Mouse (Mus musculus) liver, postnatal 0 days (tissue): ENCODE measurements around the gene Rps15. TPM values are rescaled to one million over a fixed set of nuclear protein-coding genes. Genes with fewer than 3 reads are reported as not detected.
A peak's percentile ranks its signal among the peaks of the same experiment; 100 is the strongest.
"Not testable (repeated sequence)": the region's sequence is repeated elsewhere in the genome, so short reads cannot be mapped to it uniquely, and the experiment has no call there.

ENCODE experiments used
- ATAC-seq: fragments of 200-750 bp; cut with Nextera tagmentation; 2 replicates; pipeline ENCODE4 v1.8.0; 2017; ENCODE audit warnings: mild to moderate bottlenecking, moderate library complexity
- DNase-seq: peaks from one replicate; pipeline ENCODE4 v3.0.0-alpha.2; 2016
- H3K27ac ChIP-seq: fragments of 300-500 bp; sonication (generic); 2 replicates; pipeline ENCODE4 v1.5.1; 2014; ENCODE audit warnings: antibody characterized with exemption, moderate library complexity, mild to moderate bottlenecking, low read depth
- H3K27me3 ChIP-seq: fragments of 300-500 bp; sonication (generic); 2 replicates; pipeline ENCODE4 v1.6.1; 2014; ENCODE audit warnings: low read length, control low read depth, mixed read lengths; ENCODE audit not compliant: insufficient read depth
- H3K36me3 ChIP-seq: fragments of 300-500 bp; sonication (generic); replicated peaks from 2 replicates; pipeline ENCODE4 v1.6.1; 2014; ENCODE audit warnings: mild to moderate bottlenecking, control low read depth, low read length, moderate library complexity, mixed read lengths; ENCODE audit not compliant: insufficient read depth
- H3K4me1 ChIP-seq: fragments of 300-500 bp; sonication (generic); 2 replicates; pipeline ENCODE4 v1.6.1; 2014; ENCODE audit warnings: antibody characterized with exemption, mild to moderate bottlenecking, control low read depth; ENCODE audit not compliant: insufficient read depth
- H3K4me2 ChIP-seq: fragments of 300-500 bp; sonication (generic); 2 replicates; pipeline ENCODE4 v1.6.1; 2014; ENCODE audit warnings: low read depth, mild to moderate bottlenecking, low read length, moderate library complexity, mixed read lengths
- H3K4me3 ChIP-seq: fragments of 300-500 bp; sonication (generic); 2 replicates; pipeline ENCODE4 v1.5.1; 2014; ENCODE audit warnings: low read depth, low read length
- H3K9ac ChIP-seq: fragments of 300-500 bp; sonication (generic); replicated peaks from 2 replicates; pipeline ENCODE4 v1.6.1; 2014; ENCODE audit warnings: mild to moderate bottlenecking, moderate library complexity
- H3K9me3 ChIP-seq: fragments of 300-500 bp; sonication (generic); 2 replicates; pipeline ENCODE4 v1.6.1; 2016; ENCODE audit warnings: mild to moderate bottlenecking, control low read depth, low read length, mixed read lengths
- CTCF ChIP-seq: sonication (generic); IDR thresholded peaks from 2 replicates; pipeline ENCODE4 v1.5.1; 2016; ENCODE audit warnings: antibody characterized with exemption, low read depth
- EP300 ChIP-seq: IDR thresholded peaks from 2 replicates; pipeline ENCODE4 v1.6.1; 2016; ENCODE audit warnings: antibody characterized with exemption, low read depth, mild to moderate bottlenecking
- WGBS: fragments of 180-500 bp; shearing (Covaris S2); extraction: QIAGEN DNeasy Blood & Tissue Kit; methylation state at CpG from one replicate; pipeline ENCODE4 v1.1.7; 2014; ENCODE audit not compliant: insufficient replicate concordance; 5-methylcytosine and 5-hydroxymethylcytosine counted together
- polyA plus RNA-seq: library from polyadenylated mRNA; unstranded; fragments of >200 nt; fragmentation: Nextera tagmentation; extraction: Ambion mirVana; gene quantifications from 2 replicates; pipeline ENCODE4 v1.2.1, GENCODE M21; 2015

Gene Rps15
- 453 and 466 TPM in 2 replicates for polyA plus RNA-seq

- ATAC-seq, result peak; percentile 91
- Histone ChIP-seq H3K27me3 (peaks cover 13% of the 10 kb centered on the region), H3K9ac (peak within 1 kb of the TSS; percentile 95), H3K4me2 (peak within 1 kb of the TSS; percentile 92), H3K4me1 (peaks cover 16% of the 10 kb centered on the region), H3K27ac (peak within 1 kb of the TSS; percentile 77), H3K4me3 (peak within 1 kb of the TSS; percentile 81), H3K9me3 (no peaks in the 10 kb centered on the region), H3K36me3 (peaks cover 19% of the 10 kb centered on the region)
- peak; percentile 52; the same call in 1 of the 2 replicates for TF ChIP-seq EP300
- TF ChIP-seq CTCF, result peak; percentile 89
- DNase-seq, result peak; percentile 97
- under 1% methylated on average over 72 of the region's 72 CpGs for WGBS
Observed at GRCm38 (mm10) chr10:80292251-80293146, at the start of gene Rps15. Rps15 (plus strand) TSS chr10:80292453.

GRCm38 (mm10) chr10:80242607-80243006 is 49.6 kb upstream of the Rps15 start:
- TF ChIP-seq CTCF, result no peak
- no peak; the same call in 1 of the 2 replicates for TF ChIP-seq EP300
- WGBS, result 72% methylated on average over 3 of the region's 3 CpGs
- Histone ChIP-seq H3K36me3 (peaks cover 59% of the 10 kb centered on the region), H3K4me1 (peaks cover 5% of the 10 kb centered on the region; the same call in 1 of the 2 replicates), H3K27me3 (no peaks in the 10 kb centered on the region), H3K4me3 (no peak overlapping the region), H3K9ac (no peak overlapping the region), H3K9me3 (no peaks in the 10 kb centered on the region), H3K27ac (no peak overlapping the region), H3K4me2 (no peak overlapping the region)
- DNase-seq (no peak), ATAC-seq (peak; percentile 46; the same call in 1 of the 2 replicates)

- Histone ChIP-seq H3K36me3 (peaks cover 41% of the 10 kb centered on the region), H3K4me1 (peaks cover 6% of the 10 kb centered on the region), H3K9ac (no peak overlapping the region), H3K27ac (no peak overlapping the region), H3K4me2 (no peak overlapping the region), H3K27me3 (no peaks in the 10 kb centered on the region), H3K9me3 (no peaks in the 10 kb centered on the region), H3K4me3 (no peak overlapping the region)
- 37% methylated on average over 5 of the region's 5 CpGs for WGBS
- no peak for ATAC-seq
- no peak for TF ChIP-seq EP300
- peak; percentile 56 for TF ChIP-seq CTCF
- peak; percentile 62 for DNase-seq
Observed at GRCm38 (mm10) chr10:80244791-80245399, 47.4 kb upstream of the Rps15 start.

- DNase-seq, result peak; percentile 83
- Histone ChIP-seq H3K9ac (no peak overlapping the region), H3K4me2 (no peak overlapping the region), H3K9me3 (no peaks in the 10 kb centered on the region), H3K4me3 (no peak overlapping the region), H3K27me3 (no peaks in the 10 kb centered on the region), H3K27ac (no peak overlapping the region), H3K36me3 (peaks cover 34% of the 10 kb centered on the region), H3K4me1 (peaks cover 13% of the 10 kb centered on the region)
- no peak for ATAC-seq
- 2% methylated on average over 4 of the region's 4 CpGs for WGBS
- peak; percentile 95 for TF ChIP-seq CTCF
- TF ChIP-seq EP300, result no peak
Observed at GRCm38 (mm10) chr10:80245600-80245999, 46.7 kb upstream of the Rps15 start.

- H3K9ac ChIP-seq, result no peak overlapping the region
- 62% methylated on average over 6 of the region's 6 CpGs for WGBS
- peaks cover 15% of the 10 kb centered on the region for H3K36me3 ChIP-seq
- no peak for ATAC-seq
- no peak for DNase-seq
- H3K4me3 ChIP-seq, result no peak overlapping the region
- H3K27ac ChIP-seq, result no peak overlapping the region
- no peaks in the 10 kb centered on the region for H3K27me3 ChIP-seq
- H3K4me2 ChIP-seq, result peak overlapping the region; percentile 87; the same call in 1 of the 2 replicates
- TF ChIP-seq CTCF, result peak; percentile 58
- TF ChIP-seq EP300, result no peak
- H3K9me3 ChIP-seq, result no peaks in the 10 kb centered on the region
- peaks cover 17% of the 10 kb centered on the region for H3K4me1 ChIP-seq
Observed at GRCm38 (mm10) chr10:80247849-80248248, 44.4 kb upstream of the Rps15 start.

- H3K4me2 ChIP-seq, result peak overlapping the region; percentile 87
- ATAC-seq, H3K27ac ChIP-seq, DNase-seq, H3K27me3 ChIP-seq, H3K9me3 ChIP-seq, H3K9ac ChIP-seq: not testable (repeated sequence)
- H3K36me3 ChIP-seq, result peaks cover 13% of the 10 kb centered on the region
- H3K4me3 ChIP-seq, result peak overlapping the region; percentile 86
- 30% methylated on average over 3 of the region's 3 CpGs for WGBS
- H3K4me1 ChIP-seq, result peaks cover 17% of the 10 kb centered on the region
Observed at GRCm38 (mm10) chr10:80248437-80248836, 43.8 kb upstream of the Rps15 start.
